Mouse (Mus musculus) erythroid progenitor cell, adult 5-6 weeks (primary cell): ENCODE results near the gene Gm13271. TPM values are rescaled to one million over a fixed set of nuclear protein-coding genes. Genes with fewer than 3 reads are reported as not detected.
"Not testable (repeated sequence)": the region's sequence is repeated elsewhere in the genome, so short reads cannot be mapped to it uniquely, and the experiment has no call there.

Experiments used
- ATAC-seq: replicated peaks from 2 replicates; pipeline ENCODE4 v1.8.0; 2016; ENCODE audit warnings: moderate number of reproducible peaks, mild to moderate bottlenecking, moderate TSS enrichment, inconsistent platforms; ENCODE audit not compliant: poor library complexity, low FRiP score, severe bottlenecking
- total RNA-seq, 2 experiments: library from RNA; stranded (forward) in 1 of 2; stranded (reverse) in 1 of 2; fragments of 150-400 nt in 1 of 2; fragments of 186-747, 209-891 nt in 1 of 2; gene quantifications; 2 replicates each; pipeline versions ENCODE4 v1.2.3 to v1.2.4; 2015 to 2017; ENCODE audit warnings: low replicate concordance in 2 of 2

Gene Gm13271
- total RNA-seq, 2 experiments from 2014 or later, result not detected

- ATAC-seq, result not testable (repeated sequence)
Observed at GRCm38 (mm10) chr4:88759610-88760268, 5.1 kb downstream of the Gm13271 start, which contains the start of gene Gm13283. Gene Gm13283 (plus strand): TSS chr4:88760119.

- ATAC-seq, result not testable (repeated sequence)
Observed at GRCm38 (mm10) chr4:88760431-88760830, 5.8 kb downstream of the Gm13271 start.

GRCm38 (mm10) chr4:88761776-88762175 is 7.1 kb downstream of the Gm13271 start:
- not testable (repeated sequence) for ATAC-seq

GRCm38 (mm10) chr4:88762341-88762740 is 7.7 kb downstream of the Gm13271 start:
- ATAC-seq, result not testable (repeated sequence)

- ATAC-seq, result peak; percentile 71; the same call in 1 of the 2 replicates
Observed at GRCm38 (mm10) chr4:88763384-88764018, 8.8 kb downstream of the Gm13271 start.

GRCm38 (mm10) chr4:88773534-88773933 is 18.9 kb downstream of the Gm13271 start, which contains the start of gene Gm13290:
Gene Gm13290 (plus strand): TSS chr4:88773834.
- not testable (repeated sequence) for ATAC-seq

- ATAC-seq, result not testable (repeated sequence)
Observed at GRCm38 (mm10) chr4:88776622-88777021, 22.0 kb downstream of the Gm13271 start, which contains the start of gene Gm13289. Gene Gm13289 (plus strand): TSS chr4:88776922.

- not testable (repeated sequence) for ATAC-seq
Observed at GRCm38 (mm10) chr4:88779550-88779949, 24.9 kb downstream of the Gm13271 start, which contains the start of gene Gm13272. Gene Gm13272 (plus strand): TSS chr4:88779850.

GRCm38 (mm10) chr4:88780320-88780719 is 25.7 kb downstream of the Gm13271 start:
- not testable (repeated sequence) for ATAC-seq

- not testable (repeated sequence) for ATAC-seq
Observed at GRCm38 (mm10) chr4:88781831-88782230, 27.2 kb downstream of the Gm13271 start, which contains the start of gene Ifnz. Gene Ifnz (plus strand): TSS chr4:88782131.

GRCm38 (mm10) chr4:88782335-88782734 is 27.7 kb downstream of the Gm13271 start:
- not testable (repeated sequence) for ATAC-seq

- not testable (repeated sequence) for ATAC-seq
Observed at GRCm38 (mm10) chr4:88785409-88785808, 30.7 kb downstream of the Gm13271 start, which contains the start of gene Gm13276. Gene Gm13276 (plus strand): TSS chr4:88785709.

- not testable (repeated sequence) for ATAC-seq
Observed at GRCm38 (mm10) chr4:88788402-88788801, 33.7 kb downstream of the Gm13271 start, which contains the start of gene Gm13277. Gene Gm13277 (plus strand): TSS chr4:88788632.

GRCm38 (mm10) chr4:88791250-88791649 is 36.6 kb downstream of the Gm13271 start, which contains the start of gene Gm13278:
Gene Gm13278 (plus strand): TSS chr4:88791550.
- ATAC-seq, result not testable (repeated sequence)

- not testable (repeated sequence) for ATAC-seq
Observed at GRCm38 (mm10) chr4:88793936-88794675, 39.4 kb downstream of the Gm13271 start, which contains the start of gene Gm13275. Gene Gm13275 (plus strand): TSS chr4:88794487.

- not testable (repeated sequence) for ATAC-seq
Observed at GRCm38 (mm10) chr4:88797097-88797496, 42.4 kb downstream of the Gm13271 start, which contains the start of gene Gm13279. Gene Gm13279 (plus strand): TSS chr4:88797397.

GRCm38 (mm10) chr4:88799365-88799764 is 44.7 kb downstream of the Gm13271 start, which contains the start of gene Gm13285:
Gene Gm13285 (plus strand): TSS chr4:88799665.
- not testable (repeated sequence) for ATAC-seq

GRCm38 (mm10) chr4:88802954-88803353 is 48.3 kb downstream of the Gm13271 start, which contains the start of gene Gm13287:
Gene Gm13287 (plus strand): TSS chr4:88803254.
- ATAC-seq, result not testable (repeated sequence)
